8 mouse cellular contexts compared by ENCODE assay signal in genomic region chr9:108082988-108083431, GRCm38 (mm10). TPM values are rescaled to one million over a fixed set of nuclear protein-coding genes. Genes with fewer than 3 reads are reported as not detected.
DNase-seq lines count a peak whose midpoint lies in the region; ATAC-seq and TF ChIP-seq lines count a peak whose summit lies in the region.

Gene Rnf123 (minus strand): TSS chr9:108083346.

- TF ChIP-seq CTCF in lung, adult 2 months (IDR thresholded peaks at IDR 0.05; ENCODE audit: insufficient read depth, low read length): no peak
- TF ChIP-seq CTCF in bone marrow macrophage, adult 2 months (IDR thresholded peaks at IDR 0.05; ENCODE audit: low read depth, low read length): no peak
- TF ChIP-seq CTCF in intestine, postnatal 0 days (IDR thresholded peaks at IDR 0.05; ENCODE audit: low read depth): no peak

- H3K4me1 ChIP-seq in lung, adult 2 months (ENCODE audit: control insufficient read depth, insufficient read depth, low read length): peaks cover 3% of the 10 kb centered on the region; the same call in 1 of the 2 replicates
- peaks cover 5% of the 10 kb centered on the region for H3K4me1 ChIP-seq in bone marrow macrophage, adult 2 months (ENCODE audit: control insufficient read depth, insufficient read depth, low read length)
- H3K4me1 ChIP-seq in intestine, postnatal 0 days (replicated peaks; ENCODE audit: control insufficient read depth, insufficient read depth, low read length): peaks cover 17% of the 10 kb centered on the region

- DNase-seq in lung, adult 2 months: no peak
- DNase-seq in lung, postnatal 36 days: no peak
- DNase-seq in gastrocnemius, postnatal 4 days (ENCODE audit: low spot score in 2 of 2): no peak
- no peak for DNase-seq in urinary bladder, postnatal 25 days (ENCODE audit: low spot score)
- no peak for DNase-seq in right cerebral cortex, postnatal 10 days (ENCODE audit: low spot score in 2 of 2)

- H3K27ac ChIP-seq in bone marrow macrophage, adult 2 months (ENCODE audit: insufficient read depth, low read depth, low read length): no peak within 1 kb of the TSS
- H3K27ac ChIP-seq in intestine, postnatal 0 days (ENCODE audit: low read depth, low read length): no peak within 1 kb of the TSS

- 25% methylated on average over 12 of the region's 12 CpGs for WGBS in lung, adult 2 months
- WGBS in intestine, postnatal 0 days: 30% methylated on average over 12 of the region's 12 CpGs

- no peak within 1 kb of the TSS for H3K4me3 ChIP-seq in lung, adult 2 months (replicated peaks; ENCODE audit: extremely low read depth, low read depth, low read length)
- H3K4me3 ChIP-seq in bone marrow macrophage, adult 2 months (ENCODE audit: insufficient read depth, low read length): no peak within 1 kb of the TSS
- 0 out of 2 replicates have a peak within 1 kb of the TSS, but pooled peaks have one; percentile 9 for H3K4me3 ChIP-seq in intestine, postnatal 0 days (ENCODE audit: low read depth, low read length)

- peak within 1 kb of the TSS; percentile 4; the same call in 1 of the 2 replicates for H3K9ac ChIP-seq in intestine, postnatal 0 days (ENCODE audit: low read depth, low read length)

- peaks cover 35% of the 10 kb centered on the region for H3K36me3 ChIP-seq in intestine, postnatal 0 days (ENCODE audit: control insufficient read depth, insufficient read depth)

- no peaks in the 10 kb centered on the region for H3K27me3 ChIP-seq in intestine, postnatal 0 days (replicated peaks; ENCODE audit: control insufficient read depth, insufficient read depth, low read length)

- ATAC-seq in intestine, postnatal 0 days: peak; percentile 12; the same call in 1 of the 2 replicates
- peak; percentile 53 for ATAC-seq in megakaryocyte-erythroid progenitor cell, adult 5-6 weeks (replicated peaks; ENCODE audit: low FRiP score, low TSS enrichment, poor library complexity, severe bottlenecking)

- peak within 1 kb of the TSS; percentile 39 for H3K4me2 ChIP-seq in intestine, postnatal 0 days (replicated peaks; ENCODE audit: low read depth)

- TF ChIP-seq POLR2A in lung, adult 2 months (IDR thresholded peaks at IDR 0.05; ENCODE audit: borderline replicate concordance, extremely low read depth, low read depth, low read length): 0 out of 2 replicates have a peak, but pooled peaks have one; percentile 6
- TF ChIP-seq POLR2A in bone marrow macrophage, adult 2 months (IDR thresholded peaks at IDR 0.05; ENCODE audit: borderline replicate concordance, low read depth, low read length): no peak

- H3K9me3 ChIP-seq in intestine, postnatal 0 days (ENCODE audit: control insufficient read depth): no peaks in the 10 kb centered on the region

RNA-seq across cellular contexts. Expression of gene Rnf123, which starts in this region (rescaled TPM):
- polyA plus RNA-seq in lung, adult 2 months (2012; rRNA removed): 78.6 and 88.0 TPM in 2 replicates
- polyA plus RNA-seq in bone marrow macrophage, adult 2 months (2012; ENCODE audit: insufficient read depth, insufficient read length, missing spikeins): 23.5 and 24.9 TPM in 2 replicates
- 10 to 100 TPM; 83.8 to 94.8 TPM for total RNA-seq in gastrocnemius, postnatal 4 days (2021)
- 17.2 and 18.2 TPM in 2 replicates for polyA plus RNA-seq in intestine, postnatal 0 days (2015; fragmentation: Nextera tagmentation; extraction: Ambion mirVana)
- 140 and 141 TPM in 2 replicates for total RNA-seq in megakaryocyte-erythroid progenitor cell, adult 5-6 weeks (2014; fragmentation: Nextera tagmentation)
- 41.2 and 65.5 TPM in 2 replicates for total RNA-seq in megakaryocyte-erythroid progenitor cell, adult 5-6 weeks (2017)
